Mouse (Mus musculus) erythroblast, embryonic 14.5 days (primary cell): Measurements from ENCODE around the gene Atp6v1d. TPM values are rescaled to one million over a fixed set of nuclear protein-coding genes. Genes with fewer than 3 reads are reported as not detected.

ENCODE experiments used
- H3K27me3 ChIP-seq: 2 replicates; pipeline ENCODE4 v1.6.1; 2012; ENCODE audit warnings: inconsistent platforms; ENCODE audit not compliant: control insufficient read depth
- H3K36me3 ChIP-seq: 2 replicates; pipeline ENCODE4 v1.6.1; 2012; ENCODE audit warnings: mild to moderate bottlenecking, inconsistent platforms; ENCODE audit not compliant: control insufficient read depth
- H3K4me1 ChIP-seq: 2 replicates; pipeline ENCODE4 v1.6.1; 2012; ENCODE audit warnings: inconsistent platforms; ENCODE audit not compliant: control insufficient read depth
- H3K4me3 ChIP-seq: replicated peaks from 2 replicates; pipeline ENCODE3; 2012; ENCODE audit warnings: moderate library complexity, mild to moderate bottlenecking, inconsistent platforms
- H3K9me3 ChIP-seq: 2 replicates; pipeline ENCODE4 v1.6.1; 2012; ENCODE audit warnings: low read length, inconsistent platforms, mixed read lengths; ENCODE audit not compliant: control insufficient read depth
- GATA1 ChIP-seq: IDR thresholded peaks from 2 replicates; pipeline ENCODE4 v1.6.1; 2012; ENCODE audit warnings: low read length, inconsistent platforms, mixed read lengths
- TAL1 ChIP-seq: IDR thresholded peaks from 3 replicates; pipeline ENCODE4 v1.6.1; 2012; ENCODE audit warnings: low read length, inconsistent platforms, mixed read lengths
- polyA plus RNA-seq: library from polyadenylated mRNA; stranded (reverse); fragments of >175 nt; gene quantifications from 2 replicates; pipeline ENCODE4 v1.2.3, GENCODE M21; 2012

Gene Atp6v1d
- polyA plus RNA-seq, 1 experiment, result 0.70 TPM

DNA sequence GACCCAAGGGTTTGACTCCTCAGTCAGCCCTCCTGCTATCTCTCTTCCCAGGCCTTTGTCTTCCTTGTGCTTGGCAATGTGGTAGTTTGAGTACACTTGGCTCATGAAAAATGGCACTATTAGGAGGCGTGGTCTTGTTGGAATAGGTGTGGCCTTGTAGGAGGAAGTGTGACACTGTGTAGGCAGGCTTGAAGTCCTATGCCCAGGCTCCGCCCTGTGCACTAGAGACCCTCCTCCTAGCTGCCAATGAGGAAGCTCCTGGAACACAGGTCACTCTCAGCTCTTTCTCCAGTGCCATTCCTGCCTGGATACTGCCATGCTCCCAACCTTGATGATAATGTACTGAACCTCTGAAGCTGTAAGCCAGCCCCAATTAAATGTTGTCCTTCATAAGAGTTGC is 29.7 kb upstream of the Atp6v1d start:
- Histone ChIP-seq H3K27me3 (no peaks in the 10 kb centered on the region; the same call in 1 of the 2 replicates), H3K9me3 (peaks cover 7% of the 10 kb centered on the region), H3K4me3 (no peak overlapping the region), H3K36me3 (peaks cover 100% of the 10 kb centered on the region), H3K4me1 (peaks cover 12% of the 10 kb centered on the region)
- no peak for TF ChIP-seq GATA1
- TF ChIP-seq TAL1, result no peak

DNA sequence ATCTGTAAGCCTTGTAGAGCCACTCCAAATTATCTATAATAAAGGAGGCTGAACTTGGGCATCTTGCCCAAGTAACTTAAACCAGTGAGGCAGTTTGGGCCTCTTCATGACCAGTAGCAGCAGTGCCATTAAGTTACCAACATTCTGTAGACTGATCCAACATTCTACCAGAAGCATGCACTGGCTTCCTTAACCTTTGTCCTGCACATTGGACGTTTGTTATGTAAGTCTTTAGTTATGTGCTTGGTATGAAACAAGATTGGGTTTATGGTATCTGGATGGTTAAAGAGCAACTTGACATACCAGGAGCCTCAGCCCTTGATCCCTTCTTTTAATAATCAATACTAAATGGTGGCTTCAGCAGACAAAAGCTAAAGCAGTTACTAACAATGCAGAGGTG is 28.6 kb upstream of the Atp6v1d start:
- Histone ChIP-seq H3K27me3 (no peaks in the 10 kb centered on the region; the same call in 1 of the 2 replicates), H3K9me3 (peaks cover 7% of the 10 kb centered on the region), H3K4me1 (peaks cover 9% of the 10 kb centered on the region), H3K36me3 (peaks cover 100% of the 10 kb centered on the region), H3K4me3 (no peak overlapping the region)
- TF ChIP-seq GATA1 (no peak), TAL1 (no peak)

DNA sequence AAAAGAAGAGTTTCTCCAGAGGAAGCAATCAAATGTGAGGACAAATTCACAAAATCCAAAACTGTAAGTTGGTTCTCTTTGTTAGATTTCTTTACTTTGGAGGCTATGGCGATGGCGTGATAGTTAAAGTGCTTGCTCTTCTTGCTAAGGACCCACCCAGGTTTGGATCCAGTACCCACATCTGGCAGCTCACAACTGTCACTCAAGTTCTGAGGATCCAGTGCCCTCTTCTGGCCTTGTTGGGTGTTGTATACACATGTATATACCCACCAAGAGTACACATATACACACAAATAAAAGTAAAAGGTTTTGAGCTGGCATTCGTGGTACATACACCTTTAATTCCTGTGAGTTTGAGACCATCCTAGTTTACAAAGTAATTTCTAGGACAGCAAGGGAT is 13.1 kb upstream of the Atp6v1d start:
- Histone ChIP-seq H3K4me1 (peaks cover 5% of the 10 kb centered on the region), H3K36me3 (peaks cover 94% of the 10 kb centered on the region), H3K9me3 (no peaks in the 10 kb centered on the region), H3K4me3 (no peak overlapping the region), H3K27me3 (no peaks in the 10 kb centered on the region)
- TF ChIP-seq GATA1 (no peak), TAL1 (no peak)

DNA sequence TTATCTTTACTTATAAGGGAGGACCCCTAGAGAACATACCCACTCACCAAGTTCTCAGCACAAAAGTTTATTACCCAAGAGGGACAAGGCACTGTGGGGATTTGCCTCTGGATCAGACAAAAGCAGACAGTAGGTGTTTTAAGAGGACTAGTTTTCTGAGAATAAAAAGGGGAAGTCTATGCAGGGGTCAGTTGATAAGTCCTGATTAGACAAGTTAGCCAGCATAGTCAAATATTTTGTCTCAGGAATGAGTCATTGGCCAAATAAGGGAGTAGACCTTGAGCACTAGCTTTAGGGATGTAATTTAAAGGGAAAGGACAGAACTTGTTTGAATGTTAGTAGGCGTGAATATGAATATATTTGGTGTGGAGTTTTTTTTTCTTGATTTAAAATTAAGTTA is 6.7 kb upstream of the Atp6v1d start:
- no peak for TF ChIP-seq GATA1
- no peak for TF ChIP-seq TAL1
- H3K27me3 ChIP-seq, result no peaks in the 10 kb centered on the region

DNA sequence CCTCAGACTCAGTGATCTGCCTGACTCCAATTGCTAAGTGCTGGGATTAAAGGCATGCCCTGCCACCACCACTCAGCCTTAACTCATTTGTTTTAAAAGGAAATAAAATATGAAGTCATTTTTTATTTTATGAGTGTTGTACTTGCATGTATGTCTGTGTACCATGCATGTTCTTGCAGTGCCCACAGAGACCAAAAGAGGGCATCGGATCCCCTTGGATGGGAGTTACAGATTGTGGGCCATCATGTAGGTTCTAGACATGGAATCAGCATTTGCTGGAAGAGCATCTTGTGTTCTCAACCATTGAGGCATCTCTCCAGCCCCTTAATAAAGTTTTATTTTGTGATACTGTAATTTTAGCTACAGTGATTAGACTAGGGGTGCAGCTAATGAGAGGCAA is 4.0 kb upstream of the Atp6v1d start:
- Histone ChIP-seq H3K4me1 (peaks cover 34% of the 10 kb centered on the region), H3K9me3 (no peaks in the 10 kb centered on the region), H3K36me3 (peaks cover 59% of the 10 kb centered on the region), H3K27me3 (no peaks in the 10 kb centered on the region), H3K4me3 (no peak overlapping the region)
- no peak for TF ChIP-seq TAL1
- no peak for TF ChIP-seq GATA1

More for the DNA sequence above, 6.7 kb upstream of the Atp6v1d start:
- peaks cover 30% of the 10 kb centered on the region for H3K4me1 ChIP-seq
- no peaks in the 10 kb centered on the region for H3K9me3 ChIP-seq
- peaks cover 80% of the 10 kb centered on the region for H3K36me3 ChIP-seq
- H3K4me3 ChIP-seq, result no peak overlapping the region

DNA sequence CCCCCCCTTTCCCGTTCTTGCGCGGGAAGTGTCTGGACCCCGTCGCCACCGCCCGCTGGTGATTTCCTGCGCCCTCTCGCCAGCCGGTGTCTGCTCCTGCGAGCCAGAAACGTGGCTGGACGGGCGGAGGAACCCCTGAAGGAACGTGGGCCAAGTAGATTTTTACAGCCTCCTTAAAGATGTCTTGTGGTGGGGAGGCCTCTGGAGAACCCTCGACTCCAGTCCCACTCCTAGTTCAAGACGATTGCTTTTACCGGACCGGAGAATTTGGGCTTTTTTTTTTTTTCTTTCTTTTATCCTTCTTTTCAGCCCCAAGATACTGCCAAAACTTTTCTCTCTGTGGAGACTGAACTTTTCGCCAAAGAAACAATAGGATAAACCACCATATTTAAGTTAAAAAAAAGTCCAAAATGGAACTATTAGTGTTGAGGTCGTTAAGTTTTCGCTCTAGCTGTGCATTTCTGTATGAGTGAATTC is 854 bp upstream of the Atp6v1d start:
- peaks cover 47% of the 10 kb centered on the region for H3K4me1 ChIP-seq
- no peak for TF ChIP-seq GATA1
- no peak for TF ChIP-seq TAL1
- peaks cover 41% of the 10 kb centered on the region for H3K36me3 ChIP-seq
- H3K27me3 ChIP-seq, result no peaks in the 10 kb centered on the region
- H3K9me3 ChIP-seq, result no peaks in the 10 kb centered on the region
- H3K4me3 ChIP-seq, result peak overlapping the region; percentile 78

DNA sequence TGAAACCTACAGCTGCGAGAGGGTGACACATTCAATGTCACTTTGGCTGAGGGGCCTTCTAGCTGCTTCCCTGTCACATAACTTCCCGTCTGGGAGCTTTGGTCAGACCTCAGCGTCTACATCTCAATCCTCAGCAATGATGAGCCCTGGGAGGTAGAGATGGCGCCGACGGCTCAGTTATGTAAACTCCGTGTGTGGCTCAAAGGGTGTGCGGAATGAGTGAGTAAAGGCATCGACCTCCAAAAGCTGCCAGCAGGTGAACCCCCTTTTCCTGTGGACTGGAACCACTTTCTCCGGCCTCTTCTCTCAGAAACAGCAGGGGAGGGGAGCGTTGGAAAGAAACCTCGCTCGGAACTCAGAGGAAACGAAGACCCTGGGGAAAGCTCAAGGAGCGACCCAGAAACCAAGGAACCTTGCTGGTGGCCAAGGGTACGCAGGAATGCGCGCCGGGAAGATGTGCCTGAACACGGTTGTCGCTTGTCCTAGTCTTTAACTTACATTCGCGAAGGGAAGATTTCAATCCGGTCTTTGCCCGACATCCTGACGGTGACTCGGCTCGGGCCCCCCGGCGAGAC is 430 bp downstream of the Atp6v1d start:
- no peaks in the 10 kb centered on the region for H3K9me3 ChIP-seq
- TF ChIP-seq TAL1 (no peak), GATA1 (no peak)
- H3K4me3 ChIP-seq, result peak overlapping the region; percentile 78
- peaks cover 36% of the 10 kb centered on the region for H3K36me3 ChIP-seq
- H3K27me3 ChIP-seq, result no peaks in the 10 kb centered on the region
- H3K4me1 ChIP-seq, result peaks cover 47% of the 10 kb centered on the region

DNA sequence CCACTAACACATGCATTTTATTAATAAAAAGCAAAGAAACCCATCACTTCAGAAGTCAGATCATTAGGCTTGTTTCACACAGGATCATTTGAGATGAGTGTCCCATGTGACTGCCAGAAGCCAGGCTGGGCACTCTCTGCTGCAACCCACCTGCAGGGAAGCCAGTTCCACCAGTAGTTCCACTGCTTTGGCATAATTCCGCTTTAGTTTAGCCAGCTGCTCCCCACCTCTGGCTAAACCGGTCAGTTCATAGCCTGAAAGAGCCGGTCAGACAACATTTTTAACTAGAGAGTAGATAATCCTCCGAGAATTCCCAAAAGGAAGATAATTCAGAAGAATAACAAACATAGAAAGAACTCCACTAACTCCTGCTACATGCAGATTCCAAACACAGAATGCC is 13.2 kb downstream of the Atp6v1d start:
- Histone ChIP-seq H3K4me1 (no peaks in the 10 kb centered on the region), H3K36me3 (peaks cover 57% of the 10 kb centered on the region), H3K9me3 (no peaks in the 10 kb centered on the region), H3K4me3 (no peak overlapping the region), H3K27me3 (no peaks in the 10 kb centered on the region)
- TF ChIP-seq GATA1 (no peak), TAL1 (no peak)

DNA sequence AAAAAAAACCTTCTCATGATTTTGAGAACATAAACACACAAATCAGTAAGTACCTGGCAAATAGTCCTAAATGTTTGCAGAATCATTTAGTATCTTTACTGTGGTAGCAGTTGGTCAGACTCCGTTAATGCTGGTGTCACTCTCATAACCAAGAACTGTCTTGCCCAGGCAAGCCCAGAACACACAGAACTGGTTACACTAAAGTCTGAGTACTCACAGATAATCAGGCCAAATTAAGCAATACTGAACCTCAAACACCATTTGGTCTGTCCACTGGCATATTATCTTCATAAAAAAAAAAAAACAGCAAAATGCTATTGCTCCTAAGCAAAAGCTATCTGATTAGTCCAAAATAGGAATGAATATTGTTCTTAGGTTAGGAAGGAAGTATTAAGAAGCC is 19.0 kb downstream of the Atp6v1d start:
- H3K9me3 ChIP-seq, result no peaks in the 10 kb centered on the region
- H3K4me3 ChIP-seq, result no peak overlapping the region
- TF ChIP-seq TAL1, result no peak
- no peaks in the 10 kb centered on the region for H3K4me1 ChIP-seq
- H3K36me3 ChIP-seq, result peaks cover 79% of the 10 kb centered on the region
- H3K27me3 ChIP-seq, result no peaks in the 10 kb centered on the region

DNA sequence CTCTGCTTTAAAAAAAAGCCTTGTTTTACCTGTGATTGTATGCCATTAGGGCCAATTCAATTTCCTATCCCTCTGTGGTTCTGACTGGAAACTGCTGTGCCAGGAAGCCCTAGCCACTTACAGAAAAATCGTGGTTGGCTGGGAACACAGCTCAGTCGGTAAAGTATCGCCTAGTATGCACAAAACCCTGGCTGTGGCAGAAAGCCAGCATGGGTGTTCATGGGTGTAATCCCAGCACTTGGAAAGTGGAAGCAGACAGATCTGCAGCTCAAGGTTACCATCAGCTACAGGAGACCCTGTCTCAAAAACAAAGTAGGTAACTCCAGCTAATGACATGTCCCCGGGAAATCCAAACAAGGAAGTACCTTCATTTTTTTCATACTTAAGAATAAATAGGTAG is 21.5 kb downstream of the Atp6v1d start:
- no peaks in the 10 kb centered on the region for H3K27me3 ChIP-seq
- H3K4me3 ChIP-seq, result no peak overlapping the region
- no peaks in the 10 kb centered on the region for H3K9me3 ChIP-seq
- peaks cover 91% of the 10 kb centered on the region for H3K36me3 ChIP-seq
- no peak for TF ChIP-seq TAL1
- no peak for TF ChIP-seq GATA1
- H3K4me1 ChIP-seq, result peaks cover 4% of the 10 kb centered on the region
